Comparison of ENCODE assay signal across 8 mouse cellular contexts in the genomic region with DNA sequence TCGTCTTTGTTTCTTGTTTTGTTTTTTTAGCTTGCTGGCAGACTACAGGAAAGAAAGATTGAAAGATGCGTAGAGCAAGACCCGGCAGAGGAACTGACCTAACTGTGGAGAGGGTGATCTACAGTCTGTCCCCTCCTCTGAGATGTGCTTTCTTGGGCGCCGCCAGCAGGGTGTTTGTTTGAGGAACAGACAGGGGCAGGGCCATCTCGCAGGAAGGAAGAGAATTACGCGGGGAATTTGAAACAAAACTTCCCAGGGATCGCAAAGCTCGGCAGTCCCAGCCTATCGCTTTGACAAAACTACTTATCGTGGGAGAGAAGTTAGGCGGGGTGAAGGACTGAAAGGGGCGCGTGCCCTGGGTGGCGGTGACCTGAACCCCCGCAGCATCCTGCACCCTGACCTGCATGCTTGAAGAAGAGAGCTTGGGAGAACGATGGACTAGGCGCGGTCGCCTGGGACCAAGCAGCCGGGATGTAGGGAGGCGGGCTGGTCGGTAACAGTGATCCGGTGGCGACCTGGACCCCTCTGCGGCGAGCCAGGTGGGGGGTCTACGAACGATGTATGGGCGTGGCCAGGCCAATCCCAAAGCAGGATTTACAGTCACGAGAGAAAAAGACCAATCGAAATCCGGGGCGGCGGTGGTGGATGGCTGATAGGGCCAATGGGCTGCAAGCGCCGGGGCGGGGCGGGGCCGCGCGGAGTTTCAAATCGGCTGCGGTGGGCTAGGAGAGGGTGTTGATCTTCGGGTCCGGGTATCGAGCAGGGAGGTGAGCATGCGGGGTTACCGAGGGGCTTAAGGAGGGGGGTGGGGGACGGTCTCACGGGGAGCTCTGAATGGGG. TPM values are rescaled to one million over a fixed set of nuclear protein-coding genes. Genes with fewer than 3 reads are reported as not detected.
DNase-seq lines count a peak whose midpoint lies in the region; ATAC-seq and TF ChIP-seq lines count a peak whose summit lies in the region.

A gene (plus strand): TSS at position 265 of the 840 bp plus-strand sequence.

- under 1% methylated on average over 52 of the region's 52 CpGs for WGBS in embryonic facial prominence, embryonic 11.5 days
- WGBS in liver, adult 2 months, result 3% methylated on average over 52 of the region's 52 CpGs

- H3K27ac ChIP-seq in embryonic facial prominence, embryonic 11.5 days (replicated peaks; ENCODE audit: low read depth, low read length), result peak within 1 kb of the TSS; percentile 66; the same call in 1 of the 2 replicates
- H3K27ac ChIP-seq in liver, adult 2 months (replicated peaks; ENCODE audit: insufficient read depth, low read depth, low read length), result no peak within 1 kb of the TSS

- H3K4me1 ChIP-seq in embryonic facial prominence, embryonic 11.5 days (ENCODE audit: control insufficient read depth, insufficient read depth, low read length), result peaks cover 5% of the 10 kb centered on the region
- no peaks in the 10 kb centered on the region for H3K4me1 ChIP-seq in liver, adult 2 months (ENCODE audit: control insufficient read depth, insufficient read depth, low read length)

- peak; percentile 93 for DNase-seq in 3T3-L1 (ENCODE audit: low read depth, low spot score)
- DNase-seq in adrenal gland, postnatal 14 days, result peak; percentile 92
- peak; percentile 97 for DNase-seq in embryonic facial prominence, embryonic 11.5 days (ENCODE audit: low spot score)
- DNase-seq in heart, adult 8-10 months (ENCODE audit: low spot score), result peak; percentile 81
- peak; percentile 66 for DNase-seq in kidney, adult 9 months
- no peak for DNase-seq in liver, adult 2 months (ENCODE audit: extremely low read depth, low read depth, low spot score)
- DNase-seq in spleen, postnatal 4 days (ENCODE audit: low spot score in 2 of 2), result peak; percentile 77 to 90

- H3K79me2 ChIP-seq in liver, adult 2 months (ENCODE audit: control insufficient read depth, insufficient read depth, low read length), result no peaks in the 10 kb centered on the region

- H3K9me3 ChIP-seq in embryonic facial prominence, embryonic 11.5 days (replicated peaks; ENCODE audit: control insufficient read depth, low read length), result no peaks in the 10 kb centered on the region

- TF ChIP-seq CTCF in liver, adult 2 months (IDR thresholded peaks at IDR 0.05; ENCODE audit: low read depth, low read length), result peak; percentile 15; the same call in 1 of the 2 replicates

- no peaks in the 10 kb centered on the region for H3K27me3 ChIP-seq in embryonic facial prominence, embryonic 11.5 days (ENCODE audit: control insufficient read depth, insufficient read depth, low read length)
- peaks cover 3% of the 10 kb centered on the region for H3K27me3 ChIP-seq in liver, adult 2 months (ENCODE audit: control insufficient read depth, insufficient read depth, low read length)

- no peak for TF ChIP-seq POLR2A in liver, adult 2 months (IDR thresholded peaks at IDR 0.05; ENCODE audit: extremely low read depth, insufficient read depth, low read length)

- no peaks in the 10 kb centered on the region; the same call in 1 of the 2 replicates for H3K36me3 ChIP-seq in embryonic facial prominence, embryonic 11.5 days (replicated peaks; ENCODE audit: control insufficient read depth, insufficient read depth, low read depth, low read length)
- H3K36me3 ChIP-seq in liver, adult 2 months (ENCODE audit: control insufficient read depth, insufficient read depth, low read length), result no peaks in the 10 kb centered on the region

- ATAC-seq in embryonic facial prominence, embryonic 11.5 days (replicated peaks; ENCODE audit: insufficient number of reproducible peaks, low FRiP score, low TSS enrichment, low read depth), result peak; percentile 86
- ATAC-seq in monocyte, adult 5-6 weeks (replicated peaks; ENCODE audit: insufficient number of reproducible peaks, low FRiP score, low TSS enrichment, poor library complexity, severe bottlenecking), result peak; percentile 60

- H3K4me2 ChIP-seq in embryonic facial prominence, embryonic 11.5 days (ENCODE audit: low read depth, low read length), result peak within 1 kb of the TSS; percentile 92

- H3K9ac ChIP-seq in embryonic facial prominence, embryonic 11.5 days (replicated peaks; ENCODE audit: low read length), result peak within 1 kb of the TSS; percentile 77
- H3K9ac ChIP-seq in liver, adult 2 months (ENCODE audit: low read depth, low read length), result no peak within 1 kb of the TSS

- peak within 1 kb of the TSS; percentile 67 for H3K4me3 ChIP-seq in embryonic facial prominence, embryonic 11.5 days (ENCODE audit: low read depth, low read length)
- peak within 1 kb of the TSS; percentile 42 for H3K4me3 ChIP-seq in liver, adult 2 months (ENCODE audit: insufficient read depth, low read depth, low read length)

RNA-seq across cellular contexts. Expression of the gene that starts here (rescaled TPM):
- total RNA-seq in adrenal gland, postnatal 14 days (2021), result 13.2 and 13.4 TPM in 2 replicates
- 182 and 186 TPM in 2 replicates for polyA plus RNA-seq in embryonic facial prominence, embryonic 11.5 days (2014; fragmentation: Nextera tagmentation; extraction: Ambion mirVana)
- 1 to 10 TPM in 1 of 4 experiments, under 1 TPM in 2, not detected in 1; 0.41 to 1.4 (median 0.65) TPM for total RNA-seq in heart, adult 8-10 months (2022)
- total RNA-seq in liver, adult 2 months (2014; rRNA removed), result 0.34 TPM in 1 of 2 replicates, not detected in the other
- polyA plus RNA-seq in liver, adult 2 months (2012; rRNA removed), result 0.07 and 0.09 TPM in 2 replicates
- total RNA-seq in monocyte, adult 5-6 weeks (2017), result not detected in 3 replicates

Comparison
In these comparisons a context has a peak if more than half of its experiments do, and no peak if none do; other contexts are left out.
1. RNA of the gene that starts here (polyA plus RNA-seq): 182 to 186 TPM in embryonic facial prominence, embryonic 11.5 days; 0.07 to 0.09 TPM in liver, adult 2 months; every median in the first group is over 100 times any median in the second.
2. Peak in ATAC-seq in monocyte, adult 5-6 weeks; RNA of the gene not detected or under 1 TPM.